Mouse (Mus musculus) midbrain, embryonic 14.5 days (tissue): ENCODE results near the gene Ddx4. TPM values are rescaled to one million over a fixed set of nuclear protein-coding genes. Genes with fewer than 3 reads are reported as not detected.
"Not testable (repeated sequence)": the region's sequence is repeated elsewhere in the genome, so short reads cannot be mapped to it uniquely, and the experiment has no call there.

Source experiments
- ATAC-seq: fragments of 200-750 bp; cut with Nextera tagmentation; 2 replicates; pipeline ENCODE4 v1.8.0; 2017; ENCODE audit warnings: moderate number of reproducible peaks, moderate library complexity; ENCODE audit not compliant: low FRiP score, low TSS enrichment
- DNase-seq: peaks from one replicate; pipeline ENCODE4 v3.0.0-alpha.2; 2015
- H3K27ac ChIP-seq: fragments of 300-500 bp; sonication (generic); replicated peaks from 2 replicates; pipeline ENCODE4 v1.5.1; 2014; ENCODE audit warnings: mild to moderate bottlenecking, low read depth, low read length, moderate library complexity
- H3K27me3 ChIP-seq: fragments of 300-500 bp; sonication (generic); 2 replicates; pipeline ENCODE4 v1.6.1; 2014; ENCODE audit warnings: low read length, control low read depth, mixed read lengths; ENCODE audit not compliant: control insufficient read depth, insufficient read depth
- H3K36me3 ChIP-seq: fragments of 300-500 bp; sonication (generic); 2 replicates; pipeline ENCODE4 v1.6.1; 2014; ENCODE audit warnings: low read length, control low read depth; ENCODE audit not compliant: control insufficient read depth, insufficient read depth
- H3K4me1 ChIP-seq: fragments of 300-500 bp; sonication (generic); 2 replicates; pipeline ENCODE4 v1.6.1; 2014; ENCODE audit warnings: mild to moderate bottlenecking, antibody characterized with exemption, low read length, control low read depth; ENCODE audit not compliant: control insufficient read depth, insufficient read depth
- H3K4me2 ChIP-seq: fragments of 300-500 bp; sonication (generic); 2 replicates; pipeline ENCODE4 v1.6.1; 2014; ENCODE audit warnings: mild to moderate bottlenecking, low read length, moderate library complexity
- H3K4me3 ChIP-seq: fragments of 300-500 bp; sonication (generic); replicated peaks from 2 replicates; pipeline ENCODE4 v1.5.1; 2014; ENCODE audit warnings: low read depth, low read length
- H3K9ac ChIP-seq: fragments of 300-500 bp; sonication (generic); replicated peaks from 2 replicates; pipeline ENCODE4 v1.6.1; 2014; ENCODE audit warnings: mild to moderate bottlenecking, low read length, moderate library complexity
- H3K9me3 ChIP-seq: fragments of 300-500 bp; sonication (generic); 2 replicates; pipeline ENCODE4 v1.6.1; 2016; ENCODE audit warnings: low read length, control low read depth, mixed read lengths; ENCODE audit not compliant: control insufficient read depth
- WGBS: fragments of 180-500 bp; shearing (Covaris S2); extraction: QIAGEN DNeasy Blood & Tissue Kit; methylation state at CpG from one replicate; pipeline ENCODE4 v1.1.7; 2014; 5-methylcytosine and 5-hydroxymethylcytosine counted together
- polyA plus RNA-seq: library from polyadenylated mRNA; unstranded; fragments of >200 nt; fragmentation: Nextera tagmentation; extraction: Ambion mirVana; gene quantifications from 2 replicates; pipeline ENCODE4 v1.2.1, GENCODE M21; 2014

The Ddx4 gene
- polyA plus RNA-seq, 1 experiment from 2014 or later = 2.4 TPM

DNA sequence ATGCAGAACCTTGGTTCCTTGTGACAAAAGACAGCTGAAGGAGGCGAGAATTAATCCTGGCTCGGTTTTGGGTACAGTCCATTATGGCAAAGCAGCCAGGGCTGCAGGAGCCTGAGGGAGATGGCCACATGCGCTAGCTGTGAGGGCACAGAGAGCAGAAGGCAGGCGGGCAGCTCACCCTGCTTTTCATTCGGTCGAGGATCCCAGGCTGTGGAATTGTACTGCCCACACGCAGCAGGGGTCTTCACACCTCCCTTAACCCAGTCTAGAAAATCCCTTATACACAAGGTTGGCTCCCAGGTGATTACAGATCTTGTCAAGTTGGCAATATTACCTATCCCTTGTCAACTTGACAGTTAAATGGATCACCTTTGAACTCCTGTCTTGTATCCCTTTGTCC lies 28.6 kb downstream of the Ddx4 start:
- Histone ChIP-seq H3K4me2 (no peak overlapping the region), H3K9ac (no peak overlapping the region), H3K36me3 (no peaks in the 10 kb centered on the region), H3K27me3 (no peaks in the 10 kb centered on the region), H3K9me3 (no peaks in the 10 kb centered on the region), H3K4me1 (no peaks in the 10 kb centered on the region), H3K27ac (no peak overlapping the region), H3K4me3 (no peak overlapping the region)
- 50% methylated on average over 7 of the region's 7 CpGs for WGBS
- no peak for ATAC-seq
- no peak for DNase-seq

- Histone ChIP-seq H3K27ac (no peak overlapping the region), H3K4me2 (no peak overlapping the region), H3K27me3 (no peaks in the 10 kb centered on the region), H3K9me3 (no peaks in the 10 kb centered on the region), H3K4me3 (no peak overlapping the region), H3K36me3 (no peaks in the 10 kb centered on the region), H3K4me1 (no peaks in the 10 kb centered on the region), H3K9ac (no peak overlapping the region)
- DNase-seq (no peak), ATAC-seq (no peak)
- WGBS = 79% methylated on average over 3 of the region's 3 CpGs
These were observed 30.7 kb downstream of the Ddx4 start for GRCm38 (mm10) chr13:112621592-112621991.

- no peak overlapping the region for H3K4me2 ChIP-seq
- no peaks in the 10 kb centered on the region for H3K36me3 ChIP-seq
- DNase-seq (no peak), ATAC-seq (no peak)
- no peak overlapping the region for H3K4me3 ChIP-seq
- no peaks in the 10 kb centered on the region for H3K27me3 ChIP-seq
- 89% methylated on average over 3 of the region's 3 CpGs for WGBS
- no peak overlapping the region for H3K27ac ChIP-seq
- no peaks in the 10 kb centered on the region for H3K4me1 ChIP-seq
- H3K9me3 ChIP-seq = no peaks in the 10 kb centered on the region
- no peak overlapping the region for H3K9ac ChIP-seq
These were observed 43.7 kb downstream of the Ddx4 start for GRCm38 (mm10) chr13:112608606-112609005.

DNA sequence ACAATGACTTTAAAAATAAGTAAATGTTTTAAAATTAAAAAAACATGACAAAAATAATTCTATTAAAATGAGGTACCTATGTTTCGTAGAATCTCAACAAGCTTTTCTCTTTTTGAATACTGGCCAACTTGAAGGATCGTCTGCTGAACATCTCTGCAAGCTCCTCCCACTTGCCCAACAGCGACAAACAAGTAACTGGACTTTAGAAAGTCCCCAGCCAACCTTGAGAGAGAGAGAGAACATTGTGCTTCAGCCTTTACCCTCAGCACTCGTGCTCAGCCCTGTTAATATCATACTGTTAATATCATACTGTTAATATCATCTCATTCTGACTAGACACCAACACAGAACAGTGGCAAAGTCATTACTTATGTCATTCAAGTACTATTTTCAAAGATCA lies 47.9 kb downstream of the Ddx4 start:
- WGBS = 70% methylated on average over 4 of the region's 4 CpGs
- Histone ChIP-seq H3K36me3 (no peaks in the 10 kb centered on the region), H3K27me3 (no peaks in the 10 kb centered on the region), H3K9ac (no peak overlapping the region), H3K4me3 (no peak overlapping the region), H3K4me2 (no peak overlapping the region), H3K27ac (no peak overlapping the region), H3K9me3 (no peaks in the 10 kb centered on the region), H3K4me1 (no peaks in the 10 kb centered on the region)
- ATAC-seq (no peak), DNase-seq (no peak)

DNA sequence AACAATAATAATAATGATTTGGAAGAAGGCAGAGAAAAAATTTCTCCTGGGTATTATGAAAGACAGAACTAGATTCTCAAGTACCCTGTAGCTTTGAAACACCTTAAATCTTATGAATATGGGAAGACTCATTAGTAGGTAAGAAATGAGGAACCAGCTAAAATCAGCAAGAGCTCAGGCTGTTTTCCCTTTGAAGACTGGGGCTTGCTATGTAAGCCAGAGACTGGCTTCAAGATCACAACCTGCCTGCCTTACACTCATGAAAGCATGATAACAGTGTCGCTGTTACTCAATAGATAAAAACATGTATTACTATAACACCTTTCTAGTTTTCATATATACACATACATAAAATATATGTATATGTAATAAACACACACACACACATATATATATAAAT lies 48.4 kb downstream of the Ddx4 start:
- Histone ChIP-seq H3K36me3 (no peaks in the 10 kb centered on the region), H3K9me3 (no peaks in the 10 kb centered on the region), H3K4me3 (no peak overlapping the region), H3K27me3 (no peaks in the 10 kb centered on the region), H3K4me2 (no peak overlapping the region), H3K27ac (no peak overlapping the region), H3K4me1 (no peaks in the 10 kb centered on the region), H3K9ac (no peak overlapping the region)
- 90% methylated on average over 1 of the region's 1 CpGs for WGBS
- DNase-seq (no peak), ATAC-seq (no peak)

GRCm38 (mm10) chr13:112602607-112603006 lies 49.7 kb downstream of the Ddx4 start:
- ATAC-seq (no peak), DNase-seq (no peak)
- H3K27me3 ChIP-seq = no peaks in the 10 kb centered on the region
- H3K4me1 ChIP-seq = no peaks in the 10 kb centered on the region
- WGBS = 95% methylated on average over 2 of the region's 2 CpGs
- no peaks in the 10 kb centered on the region for H3K9me3 ChIP-seq
- H3K9ac ChIP-seq = no peak overlapping the region
- H3K4me2 ChIP-seq = no peak overlapping the region
- H3K27ac ChIP-seq = no peak overlapping the region
- H3K36me3 ChIP-seq = no peaks in the 10 kb centered on the region
- H3K4me3 ChIP-seq = no peak overlapping the region

DNA sequence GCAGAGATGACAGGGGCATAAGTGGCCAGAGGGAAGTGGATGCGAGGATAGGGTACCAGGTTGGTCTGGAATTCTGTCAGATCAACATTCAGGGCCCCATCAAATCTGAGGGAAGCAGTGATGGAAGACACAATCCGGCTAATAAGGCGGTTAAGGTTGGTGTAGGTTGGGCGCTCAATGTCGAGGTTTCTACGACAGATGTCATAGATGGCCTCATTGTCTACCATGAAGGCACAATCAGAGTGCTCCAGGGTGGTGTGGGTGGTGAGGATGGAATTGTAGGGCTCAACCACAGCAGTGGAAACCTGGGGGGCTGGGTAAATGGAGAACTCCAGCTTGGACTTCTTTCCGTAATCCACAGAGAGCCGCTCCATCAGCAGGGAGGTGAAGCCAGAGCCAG lies 58.0 kb downstream of the Ddx4 start, which contains the start of gene Il31ra:
Il31ra (minus strand) TSS at position 101 of the 400 bp plus-strand sequence.
- not testable (repeated sequence) for H3K4me3 ChIP-seq, ATAC-seq, H3K9ac ChIP-seq, H3K27ac ChIP-seq, H3K4me2 ChIP-seq, DNase-seq, H3K9me3 ChIP-seq, H3K4me1 ChIP-seq, H3K27me3 ChIP-seq, H3K36me3 ChIP-seq
- WGBS = 95% methylated on average over 6 of the region's 8 CpGs

DNA sequence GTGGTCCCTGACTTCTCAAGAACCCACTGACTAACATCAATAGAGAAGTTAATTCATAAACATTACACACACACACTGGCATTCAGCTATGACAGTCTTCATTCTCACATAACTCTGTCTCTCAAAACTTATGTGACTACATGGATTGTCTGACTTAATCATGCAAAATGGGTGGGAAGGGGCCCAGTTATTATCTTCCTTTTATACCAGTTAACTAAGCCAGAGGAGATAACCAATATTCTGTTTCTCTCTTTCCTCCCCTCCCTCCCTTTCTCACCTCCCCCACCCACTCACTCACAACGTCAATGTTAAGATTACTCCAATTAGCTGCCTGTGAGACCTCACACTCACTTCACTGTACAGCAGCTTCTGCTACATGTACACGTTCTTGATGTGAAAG lies 62.0 kb downstream of the Ddx4 start:
- WGBS = 72% methylated on average over 2 of the region's 2 CpGs

DNA sequence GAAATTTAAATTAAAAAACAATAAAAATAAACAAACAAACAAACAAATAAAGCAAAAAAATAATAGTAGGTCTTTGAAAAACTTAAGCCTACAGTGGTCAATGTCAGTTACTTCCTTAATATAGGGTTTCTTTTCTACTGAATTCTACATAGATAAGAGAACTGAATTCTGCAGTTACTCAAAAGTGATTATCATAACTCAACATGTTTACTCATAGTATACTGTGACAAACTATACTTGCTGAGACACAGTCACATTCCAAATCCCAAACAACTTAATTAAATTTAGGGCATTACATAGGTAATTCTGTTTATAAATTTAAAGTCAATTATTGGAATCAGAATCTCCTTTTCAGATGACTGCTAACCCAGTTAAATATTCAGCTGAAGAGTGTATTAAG lies 62.6 kb downstream of the Ddx4 start:
- no peak for DNase-seq
- Histone ChIP-seq H3K4me1 (no peaks in the 10 kb centered on the region), H3K27ac (no peak overlapping the region), H3K4me2 (no peak overlapping the region), H3K4me3 (no peak overlapping the region), H3K9ac (no peak overlapping the region), H3K36me3 (no peaks in the 10 kb centered on the region), H3K9me3 (no peaks in the 10 kb centered on the region), H3K27me3 (no peaks in the 10 kb centered on the region)
- ATAC-seq = no peak

More for the DNA sequence above, 62.0 kb downstream of the Ddx4 start:
- Histone ChIP-seq H3K9me3 (no peaks in the 10 kb centered on the region), H3K27me3 (no peaks in the 10 kb centered on the region), H3K9ac (no peak overlapping the region), H3K27ac (no peak overlapping the region), H3K4me2 (no peak overlapping the region), H3K36me3 (no peaks in the 10 kb centered on the region), H3K4me3 (no peak overlapping the region), H3K4me1 (no peaks in the 10 kb centered on the region)
- ATAC-seq (no peak), DNase-seq (no peak)
